Mouse (Mus musculus): ENCODE data around the gene Rab3il1. TPM values are rescaled to one million over a fixed set of nuclear protein-coding genes. Genes with fewer than 3 reads are reported as not detected.
A peak's percentile ranks its signal among the peaks of the same experiment; 100 is the strongest.

The Rab3il1 gene
- polyA plus RNA-seq, 1 experiment, result 13.6 TPM

DNA sequence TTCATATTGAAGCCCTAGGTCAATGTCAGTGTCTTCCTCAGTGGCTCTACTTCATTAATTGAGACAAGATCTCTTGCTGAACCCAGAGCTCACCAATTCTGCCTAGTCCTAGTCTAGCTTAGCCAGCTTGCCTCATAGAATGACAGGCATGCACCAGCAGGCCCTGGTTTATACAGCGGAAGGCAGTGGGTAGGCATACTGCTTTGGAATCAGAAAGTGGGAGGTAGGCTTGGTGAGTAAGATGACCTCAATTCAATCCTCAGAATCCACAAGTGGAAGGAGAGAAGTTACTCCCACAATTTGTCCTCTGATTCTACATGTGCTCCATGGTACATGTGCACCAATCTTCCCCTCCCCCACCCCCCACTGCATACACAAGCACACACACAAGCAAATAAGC lies 2.2 kb downstream of the Rab3il1 start:
- Histone ChIP-seq H3K27ac (ENCODE audit: insufficient read depth, low read length) (no peak overlapping the region), H3K4me1 (ENCODE audit: control insufficient read depth, insufficient read depth, low read length) (peaks cover under 1% of the 10 kb centered on the region; the same call in 1 of the 2 replicates), H3K4me3 (ENCODE audit: insufficient read depth, low read length) (no peak overlapping the region)
- TF ChIP-seq CTCF (IDR thresholded peaks at IDR 0.05; ENCODE audit: extremely low read depth, insufficient read depth, low read length), result no peak
- no peak for TF ChIP-seq POLR2A (IDR thresholded peaks at IDR 0.05; ENCODE audit: extremely low read depth, insufficient read depth, low read length)

DNA sequence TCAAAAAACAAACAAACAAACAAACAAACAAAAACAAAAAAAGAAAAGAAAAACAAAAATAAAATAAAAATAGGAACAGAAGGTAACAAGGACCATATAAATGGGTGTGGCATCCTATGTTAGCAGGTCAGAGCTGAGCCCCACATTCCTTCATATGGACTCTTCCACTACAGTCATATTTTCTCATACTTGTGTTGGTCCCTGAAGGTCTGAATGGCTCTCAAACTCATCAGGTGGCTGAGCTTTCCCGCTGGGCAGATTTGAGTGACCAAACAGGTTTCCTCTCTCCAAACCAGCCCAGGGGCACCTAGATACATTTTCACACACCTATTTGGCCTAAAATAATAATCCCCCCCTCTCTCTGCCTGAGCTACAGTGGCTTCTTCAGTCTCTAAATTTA lies 9.9 kb downstream of the Rab3il1 start:
- TF ChIP-seq POLR2A (IDR thresholded peaks at IDR 0.05; ENCODE audit: extremely low read depth, insufficient read depth, low read length), result no peak
- TF ChIP-seq CTCF (IDR thresholded peaks at IDR 0.05; ENCODE audit: extremely low read depth, insufficient read depth, low read length), result no peak
- H3K27ac ChIP-seq (ENCODE audit: insufficient read depth, low read length), result no peak overlapping the region
- H3K4me3 ChIP-seq (ENCODE audit: insufficient read depth, low read length), result no peak overlapping the region
- H3K4me1 ChIP-seq (ENCODE audit: control insufficient read depth, insufficient read depth, low read length), result no peaks in the 10 kb centered on the region

DNA sequence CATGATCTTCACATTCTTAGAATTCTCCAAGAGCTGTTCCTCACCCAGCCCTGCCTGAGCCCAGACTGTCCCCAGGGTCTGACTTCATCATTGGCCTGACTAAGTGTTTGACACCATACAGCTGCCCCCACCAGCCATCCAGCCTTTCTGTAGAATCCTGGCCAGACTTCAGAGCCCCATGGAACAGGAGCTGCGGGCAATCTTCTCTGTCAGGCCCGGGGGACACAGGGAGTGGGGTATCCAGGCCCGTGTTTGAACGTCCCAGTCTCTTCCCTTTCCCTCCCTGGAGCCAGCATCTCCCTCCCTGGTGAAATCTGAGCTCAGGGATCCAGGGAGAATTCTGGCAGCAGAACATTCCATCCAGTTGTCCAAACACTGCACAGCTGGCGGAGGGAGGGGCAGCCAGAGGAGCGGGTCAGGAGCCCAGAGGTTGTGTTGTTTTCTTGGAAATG lies 11.4 kb downstream of the Rab3il1 start:
- Histone ChIP-seq H3K27ac (ENCODE audit: insufficient read depth, low read length) (no peak overlapping the region), H3K4me1 (ENCODE audit: control insufficient read depth, insufficient read depth, low read length) (no peaks in the 10 kb centered on the region), H3K4me3 (ENCODE audit: insufficient read depth, low read length) (no peak overlapping the region)
- TF ChIP-seq CTCF (IDR thresholded peaks at IDR 0.05; ENCODE audit: extremely low read depth, insufficient read depth, low read length), result no peak
- TF ChIP-seq POLR2A (IDR thresholded peaks at IDR 0.05; ENCODE audit: extremely low read depth, insufficient read depth, low read length), result no peak

DNA sequence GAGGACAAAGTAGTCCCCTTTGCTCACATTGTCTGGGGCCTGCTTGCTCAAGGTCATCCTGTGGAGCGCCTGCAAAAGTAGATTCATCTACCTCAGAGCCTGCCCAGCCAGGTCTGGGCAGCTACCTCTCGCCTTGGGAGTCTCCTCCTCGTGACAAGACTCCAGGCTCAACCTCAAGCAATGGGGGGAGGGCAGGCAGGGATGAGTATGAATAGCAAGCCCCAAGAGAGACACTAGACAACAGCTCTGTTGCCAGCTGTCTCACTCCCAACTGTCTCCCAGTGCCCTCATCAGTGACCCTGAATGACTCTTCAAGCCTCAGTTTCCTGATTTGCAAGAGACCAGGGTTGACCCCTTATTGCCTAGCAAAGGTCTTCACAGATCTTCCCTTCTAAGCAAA lies 11.9 kb downstream of the Rab3il1 start:
- Histone ChIP-seq H3K27ac (ENCODE audit: insufficient read depth, low read length) (no peak overlapping the region), H3K4me1 (ENCODE audit: control insufficient read depth, insufficient read depth, low read length) (no peaks in the 10 kb centered on the region), H3K4me3 (ENCODE audit: insufficient read depth, low read length) (no peak overlapping the region)
- TF ChIP-seq CTCF (IDR thresholded peaks at IDR 0.05; ENCODE audit: extremely low read depth, insufficient read depth, low read length) (no peak), POLR2A (IDR thresholded peaks at IDR 0.05; ENCODE audit: extremely low read depth, insufficient read depth, low read length) (no peak)

DNA sequence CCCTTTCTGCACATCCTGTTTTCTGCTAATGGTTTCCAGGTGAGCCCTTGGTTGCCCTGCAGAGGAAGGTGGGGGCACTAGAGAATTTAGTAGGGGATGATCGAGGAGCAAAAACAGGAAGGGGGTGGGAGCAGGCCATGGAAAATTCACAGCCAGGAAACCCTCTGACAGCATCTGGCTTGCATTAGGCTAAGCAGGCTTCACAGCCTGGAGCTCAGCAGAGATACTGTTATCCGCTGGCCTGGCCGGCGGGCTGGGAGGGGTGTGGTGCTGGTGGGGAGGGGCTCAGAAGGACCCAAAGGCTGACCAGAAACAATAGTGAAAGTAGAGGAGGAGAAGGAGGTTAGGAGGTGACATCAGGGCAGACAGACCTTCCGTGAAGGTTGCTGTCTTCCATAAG lies 12.4 kb downstream of the Rab3il1 start:
- Histone ChIP-seq H3K4me1 (ENCODE audit: control insufficient read depth, insufficient read depth, low read length) (no peaks in the 10 kb centered on the region), H3K27ac (ENCODE audit: insufficient read depth, low read length) (no peak overlapping the region), H3K4me3 (ENCODE audit: insufficient read depth, low read length) (no peak overlapping the region)
- no peak for TF ChIP-seq CTCF (IDR thresholded peaks at IDR 0.05; ENCODE audit: extremely low read depth, insufficient read depth, low read length)
- TF ChIP-seq POLR2A (IDR thresholded peaks at IDR 0.05; ENCODE audit: extremely low read depth, insufficient read depth, low read length), result no peak

DNA sequence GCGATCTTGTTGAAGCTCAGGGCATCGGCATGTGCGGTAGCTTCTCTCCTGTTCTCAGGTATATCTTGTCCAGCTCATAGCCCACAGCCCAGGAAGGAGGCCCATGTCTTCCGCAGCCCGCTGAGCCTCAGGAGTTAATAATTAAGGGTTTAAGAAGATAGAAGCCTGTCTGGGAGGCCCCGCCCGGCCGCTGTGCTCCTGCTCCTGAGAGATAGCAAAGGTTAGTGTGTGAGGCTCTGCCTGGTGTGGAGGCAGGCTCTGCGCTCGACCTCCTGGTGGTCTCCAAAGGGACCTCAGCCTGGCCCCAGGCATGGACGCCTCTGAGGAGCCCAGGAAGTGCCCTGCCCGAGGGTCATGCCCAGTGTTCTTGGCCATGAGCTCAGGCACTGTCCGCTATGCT lies 13.4 kb downstream of the Rab3il1 start:
- H3K27ac ChIP-seq (ENCODE audit: insufficient read depth, low read length), result no peak overlapping the region
- H3K4me3 ChIP-seq (ENCODE audit: insufficient read depth, low read length), result no peak overlapping the region
- no peaks in the 10 kb centered on the region for H3K4me1 ChIP-seq (ENCODE audit: control insufficient read depth, insufficient read depth, low read length)
- TF ChIP-seq CTCF (IDR thresholded peaks at IDR 0.05; ENCODE audit: extremely low read depth, insufficient read depth, low read length), result no peak
- no peak for TF ChIP-seq POLR2A (IDR thresholded peaks at IDR 0.05; ENCODE audit: extremely low read depth, insufficient read depth, low read length)

DNA sequence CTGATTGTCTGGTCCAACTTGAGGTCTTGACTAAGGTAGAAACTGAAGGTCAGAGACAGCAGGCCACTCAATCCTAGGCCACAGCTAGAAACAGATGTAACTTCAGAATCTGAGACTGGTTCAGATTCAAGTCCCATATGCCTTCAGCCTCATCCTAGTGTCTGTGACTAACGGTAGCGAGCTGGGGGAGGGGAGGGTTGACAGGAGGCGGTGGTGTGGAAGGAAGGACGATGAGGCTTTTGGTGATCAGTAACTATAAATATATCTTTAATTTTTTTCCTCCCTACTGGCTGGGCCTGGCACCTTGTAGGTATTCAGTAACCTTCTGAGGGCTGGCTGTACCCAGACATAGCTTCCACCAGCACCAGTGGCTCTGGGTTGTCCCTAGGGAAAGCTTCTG lies 14.0 kb downstream of the Rab3il1 start:
- TF ChIP-seq POLR2A (IDR thresholded peaks at IDR 0.05; ENCODE audit: extremely low read depth, insufficient read depth, low read length) (no peak), CTCF (IDR thresholded peaks at IDR 0.05; ENCODE audit: extremely low read depth, insufficient read depth, low read length) (no peak)
- no peak overlapping the region for H3K4me3 ChIP-seq (ENCODE audit: insufficient read depth, low read length)
- no peaks in the 10 kb centered on the region for H3K4me1 ChIP-seq (ENCODE audit: control insufficient read depth, insufficient read depth, low read length)
- no peak overlapping the region for H3K27ac ChIP-seq (ENCODE audit: insufficient read depth, low read length)

DNA sequence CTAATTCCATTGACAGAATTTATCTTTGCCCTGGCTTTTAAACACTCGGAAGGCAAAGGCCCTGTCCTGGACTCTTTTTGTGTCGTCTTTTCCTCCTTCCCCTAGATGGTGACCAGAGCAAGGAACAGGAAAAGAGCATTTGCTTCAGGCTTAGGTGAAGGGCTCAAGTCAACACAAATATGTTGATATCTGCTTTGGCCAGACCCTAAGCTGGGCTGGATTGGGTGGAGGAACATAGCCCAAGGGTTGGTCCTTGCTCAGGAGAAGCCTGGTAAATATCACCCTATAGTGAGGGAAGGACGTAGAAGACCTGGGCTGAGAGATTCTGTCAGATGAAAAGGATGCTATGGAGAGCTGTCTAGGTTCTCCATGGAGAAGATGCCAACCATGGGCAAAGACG lies 14.7 kb downstream of the Rab3il1 start:
- TF ChIP-seq CTCF (IDR thresholded peaks at IDR 0.05; ENCODE audit: extremely low read depth, insufficient read depth, low read length), result no peak
- TF ChIP-seq POLR2A (IDR thresholded peaks at IDR 0.05; ENCODE audit: extremely low read depth, insufficient read depth, low read length), result no peak
- H3K4me3 ChIP-seq (ENCODE audit: insufficient read depth, low read length), result no peak overlapping the region
- H3K27ac ChIP-seq (ENCODE audit: insufficient read depth, low read length), result no peak overlapping the region
- no peaks in the 10 kb centered on the region for H3K4me1 ChIP-seq (ENCODE audit: control insufficient read depth, insufficient read depth, low read length)

DNA sequence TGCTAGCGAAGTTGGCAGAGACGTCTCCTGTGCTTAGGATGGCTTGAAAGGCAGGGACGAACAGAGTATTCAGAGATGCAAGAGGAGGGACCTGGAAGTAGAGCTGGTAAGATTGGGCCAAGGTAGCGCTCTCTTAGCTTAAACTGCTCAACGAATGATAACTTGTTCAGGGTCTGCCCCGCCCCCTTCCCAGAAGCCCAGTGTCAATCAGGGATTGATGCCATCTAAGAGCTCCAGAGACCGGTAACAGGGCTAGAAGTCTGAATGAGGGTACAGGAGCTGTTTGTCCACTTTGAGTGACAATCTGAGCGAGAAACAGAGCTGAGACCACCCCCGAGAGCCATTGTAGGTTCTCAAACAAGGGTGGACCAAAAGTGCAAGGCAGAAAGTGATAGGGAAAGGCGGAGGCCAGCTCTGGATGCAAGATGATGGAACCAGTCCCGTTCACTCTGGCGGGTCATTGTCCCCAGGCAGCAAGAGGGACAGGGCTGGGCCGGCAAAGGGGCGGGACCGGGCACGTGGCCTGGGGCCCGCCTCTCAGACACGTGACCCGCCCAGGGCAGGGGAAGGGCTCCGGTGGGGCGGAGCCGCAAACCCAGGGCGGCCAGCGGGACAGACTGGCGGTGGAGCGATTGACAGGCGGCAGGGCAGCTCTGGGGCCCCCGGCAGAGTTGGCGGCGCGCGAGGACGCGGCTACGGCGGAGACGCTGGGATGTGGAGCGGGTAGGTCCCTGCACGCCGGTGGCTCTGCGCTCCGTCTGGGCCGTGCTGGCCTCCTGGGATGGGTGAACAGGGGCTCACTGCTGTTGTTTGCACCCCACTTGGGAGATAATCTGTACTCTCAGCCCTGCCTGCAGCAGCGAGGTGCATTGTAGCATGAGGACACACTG lies 16.4 kb downstream of the Rab3il1 start:
- Histone ChIP-seq H3K27ac (ENCODE audit: insufficient read depth, low read length) (no peak overlapping the region), H3K4me3 (ENCODE audit: insufficient read depth, low read length) (peak overlapping the region; percentile 47), H3K4me1 (ENCODE audit: control insufficient read depth, insufficient read depth, low read length) (no peaks in the 10 kb centered on the region)
- TF ChIP-seq CTCF (IDR thresholded peaks at IDR 0.05; ENCODE audit: extremely low read depth, insufficient read depth, low read length), result no peak
- TF ChIP-seq POLR2A (IDR thresholded peaks at IDR 0.05; ENCODE audit: extremely low read depth, insufficient read depth, low read length), result 0 out of 2 replicates have a peak, but pooled peaks have one; percentile 40

DNA sequence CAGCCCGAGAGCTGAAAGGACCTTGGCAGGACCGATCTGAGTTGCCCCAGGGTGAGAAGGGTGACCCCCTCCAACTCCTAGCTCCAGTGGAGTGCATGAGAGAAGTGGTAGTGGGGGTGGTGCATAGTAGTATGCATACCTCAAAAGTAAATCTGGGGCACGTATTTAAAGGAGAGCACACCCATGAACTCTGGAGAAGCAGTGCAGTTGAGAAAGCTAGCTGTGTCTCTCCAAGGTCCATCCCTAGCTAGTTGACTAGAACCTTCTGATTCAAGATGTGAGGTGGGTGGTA lies 17.0 kb downstream of the Rab3il1 start:
- Histone ChIP-seq H3K4me3 (ENCODE audit: insufficient read depth, low read length) (peak overlapping the region; percentile 47), H3K27ac (ENCODE audit: insufficient read depth, low read length) (no peak overlapping the region), H3K4me1 (ENCODE audit: control insufficient read depth, insufficient read depth, low read length) (no peaks in the 10 kb centered on the region)
- TF ChIP-seq POLR2A (IDR thresholded peaks at IDR 0.05; ENCODE audit: extremely low read depth, insufficient read depth, low read length), result no peak
- no peak for TF ChIP-seq CTCF (IDR thresholded peaks at IDR 0.05; ENCODE audit: extremely low read depth, insufficient read depth, low read length)
